Mouse (Mus musculus) ES-Bruce4 (cell line): ENCODE measurements around the gene Bcl2. TPM values are rescaled to one million over a fixed set of nuclear protein-coding genes. Genes with fewer than 3 reads are reported as not detected.

Source experiments
- H3K27ac ChIP-seq: 2 replicates; pipeline ENCODE4 v1.5.1; 2012; ENCODE audit warnings: low read length, inconsistent platforms; ENCODE audit not compliant: insufficient read depth
- H3K27me3 ChIP-seq: 2 replicates; pipeline ENCODE4 v1.6.1; 2012; ENCODE audit warnings: mild to moderate bottlenecking, low read length, inconsistent platforms; ENCODE audit not compliant: control insufficient read depth, poor library complexity, insufficient read depth, severe bottlenecking
- H3K36me3 ChIP-seq: 2 replicates; pipeline ENCODE4 v1.6.1; 2012; ENCODE audit warnings: inconsistent platforms, mild to moderate bottlenecking, low read length, moderate library complexity; ENCODE audit not compliant: control insufficient read depth, poor library complexity, insufficient read depth, severe bottlenecking
- H3K4me1 ChIP-seq: one replicate; pipeline ENCODE4 v1.8.1; 2011; ENCODE audit warnings: low read length; ENCODE audit not compliant: control insufficient read depth, insufficient read depth
- H3K4me3 ChIP-seq: 2 replicates; pipeline ENCODE4 v1.5.1; 2011; ENCODE audit warnings: low read depth, mild to moderate bottlenecking, low read length
- H3K9ac ChIP-seq: 2 replicates; pipeline ENCODE4 v1.6.1; 2012; ENCODE audit warnings: low read depth, mild to moderate bottlenecking, inconsistent platforms; ENCODE audit not compliant: poor library complexity, severe bottlenecking
- H3K9me3 ChIP-seq: replicated peaks from 2 replicates; pipeline ENCODE4 v1.6.1; 2012; ENCODE audit warnings: mild to moderate bottlenecking, low read length, inconsistent platforms; ENCODE audit not compliant: control insufficient read depth, poor library complexity, insufficient read depth, severe bottlenecking
- CTCF ChIP-seq: IDR thresholded peaks from one replicate; pipeline ENCODE4 v1.8.1; 2011; ENCODE audit warnings: low read depth, low read length
- EP300 ChIP-seq: IDR thresholded peaks from 2 replicates; pipeline ENCODE4 v1.6.1; 2011; ENCODE audit warnings: low read depth, low read length; ENCODE audit not compliant: insufficient read depth
- POLR2A ChIP-seq: IDR thresholded peaks from one replicate; pipeline ENCODE4 v1.8.1; 2011; ENCODE audit warnings: low read length; ENCODE audit not compliant: insufficient read depth
- polyA plus RNA-seq: library from polyadenylated mRNA; stranded (reverse); fragments of >200 nt; gene quantifications from 2 replicates; pipeline ENCODE4 v1.2.4, GENCODE M21; 2011; ENCODE audit warnings: low read depth; ENCODE audit not compliant: missing spikeins, insufficient read depth, insufficient read length

Gene Bcl2
- polyA plus RNA-seq = 2.5 and 3.0 TPM in 2 replicates

DNA sequence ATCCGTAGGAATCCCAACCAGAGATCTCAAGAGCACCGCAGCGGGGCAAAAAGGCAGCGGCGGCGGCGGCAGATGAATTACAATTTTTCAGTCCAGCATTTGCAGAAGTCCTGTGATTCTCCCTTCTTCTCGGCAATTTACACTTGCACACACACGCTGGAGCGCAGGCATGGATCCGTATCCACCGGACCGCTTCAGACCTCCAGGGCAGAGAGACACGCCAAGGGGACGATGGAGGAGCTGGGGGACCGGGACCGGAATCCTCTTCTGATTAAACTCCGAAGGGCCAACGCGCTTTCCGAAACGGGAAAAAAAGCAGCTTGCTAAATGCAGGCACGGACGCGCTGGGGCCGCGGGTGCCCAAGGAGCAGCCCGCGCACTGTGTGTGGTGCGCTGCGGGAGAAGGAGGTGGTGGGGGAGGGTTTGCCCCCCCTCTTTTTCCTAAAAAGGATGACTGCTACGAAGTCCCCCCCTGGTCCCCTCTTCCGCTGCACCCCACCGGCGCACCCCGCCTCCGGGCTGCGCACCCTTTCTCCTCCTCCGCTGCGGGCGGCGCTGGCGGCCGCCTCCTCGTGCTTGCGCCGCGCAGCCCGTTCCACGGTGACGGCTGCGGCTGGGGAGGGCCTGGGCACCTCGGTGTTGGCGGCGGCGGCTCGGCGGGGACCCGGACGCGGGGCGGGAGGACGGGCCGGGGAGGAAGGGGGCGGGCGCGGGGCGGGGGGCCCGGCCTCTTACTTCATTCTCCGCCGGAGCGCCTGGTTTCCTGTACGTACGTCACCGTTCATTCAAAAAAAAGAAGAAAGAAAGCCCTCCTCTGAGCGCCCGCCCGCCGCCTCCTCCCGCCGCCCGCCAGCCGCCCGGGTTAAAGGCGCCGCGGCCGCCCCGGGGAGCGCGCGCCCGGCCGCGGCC is at the start of gene Bcl2:
Gene Bcl2 (minus strand): TSS at position 654 of the 909 bp plus-strand sequence.
- TF ChIP-seq CTCF = no peak
- no peak for TF ChIP-seq EP300
- no peak for TF ChIP-seq POLR2A

DNA sequence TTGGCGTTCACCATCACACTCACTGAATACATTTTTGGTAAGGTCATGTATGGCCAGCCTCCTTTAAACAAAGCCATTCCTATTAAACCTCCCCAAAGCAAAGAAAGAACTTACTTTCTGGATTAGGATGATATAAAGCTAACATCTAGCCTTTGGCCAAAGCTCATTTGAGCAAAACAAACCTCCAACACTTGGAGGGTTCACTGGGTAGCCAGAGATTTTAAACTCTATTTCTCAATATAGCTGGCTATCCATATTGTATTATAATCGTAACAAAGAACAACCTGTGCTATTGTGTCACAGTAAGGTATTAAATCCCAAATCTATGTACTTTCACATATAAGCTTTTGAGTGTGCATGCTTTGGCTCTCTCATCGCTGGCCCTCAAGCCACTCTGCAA is 46.7 kb upstream of the Bcl2 start:
- TF ChIP-seq POLR2A = no peak
- TF ChIP-seq EP300 = no peak
- no peak for TF ChIP-seq CTCF
- H3K4me1 ChIP-seq = no peaks in the 10 kb centered on the region
- H3K27ac ChIP-seq = no peak overlapping the region
- no peak overlapping the region for H3K9ac ChIP-seq
- no peaks in the 10 kb centered on the region for H3K9me3 ChIP-seq
- H3K4me3 ChIP-seq = no peak overlapping the region
- 0 out of 2 replicates have a peak, but pooled peaks cover under 1% of the 10 kb centered on the region for H3K36me3 ChIP-seq
- H3K27me3 ChIP-seq = no peaks in the 10 kb centered on the region

More for the DNA sequence above, at the start of gene Bcl2:
- Histone ChIP-seq H3K4me1 (no peaks in the 10 kb centered on the region), H3K27me3 (peaks cover 6% of the 10 kb centered on the region), H3K36me3 (no peaks in the 10 kb centered on the region), H3K27ac (no peak within 1 kb of the TSS), H3K9me3 (no peaks in the 10 kb centered on the region), H3K4me3 (peak within 1 kb of the TSS; percentile 99), H3K9ac (peak within 1 kb of the TSS; percentile 85)

DNA sequence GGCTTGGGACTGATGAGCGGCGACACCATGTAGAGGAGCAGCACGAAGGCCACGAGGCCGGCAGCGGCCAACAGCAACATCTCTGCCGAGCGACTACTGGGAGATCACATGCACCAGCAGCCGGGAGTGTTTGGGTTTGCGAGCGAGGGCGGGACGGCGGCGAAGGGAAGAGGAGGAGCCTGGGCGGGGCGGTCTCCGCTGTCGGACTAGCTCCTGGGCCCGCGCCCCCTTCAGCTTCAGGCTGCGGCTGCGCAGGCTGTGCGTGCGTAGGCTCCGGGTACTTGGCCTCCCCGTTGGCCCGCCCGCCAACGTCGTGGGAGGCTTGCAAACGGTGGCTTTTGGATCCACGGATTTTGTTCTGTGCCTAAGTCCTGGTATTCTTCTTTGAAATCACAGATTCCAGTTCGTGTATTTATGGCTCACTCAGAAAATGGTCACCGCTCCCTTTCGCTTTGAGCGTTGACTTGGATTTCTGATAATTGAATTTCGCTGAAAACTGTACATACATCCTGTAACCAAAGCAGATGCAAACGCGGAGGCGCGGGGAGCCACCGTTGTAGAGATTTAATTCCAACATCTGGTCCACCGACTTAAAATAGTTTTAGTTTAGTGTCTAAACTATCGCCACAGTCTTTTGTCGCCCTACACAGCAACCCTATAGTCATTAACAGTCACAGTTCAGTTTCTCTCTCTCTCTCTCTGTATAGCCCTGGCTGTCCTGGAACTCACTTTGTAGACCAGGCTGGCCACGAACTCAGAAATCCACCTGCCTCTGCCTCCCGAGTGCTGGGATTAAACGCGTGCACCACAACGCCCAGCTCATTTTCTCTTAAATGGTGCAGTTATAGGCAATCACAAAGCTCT is 45.7 kb upstream of the Bcl2 start, which contains the start of gene Kdsr:
Gene Kdsr (minus strand): TSS at position 156 of the 864 bp plus-strand sequence.
- peak within 1 kb of the TSS; percentile 95 for H3K4me3 ChIP-seq
- H3K9me3 ChIP-seq = no peaks in the 10 kb centered on the region
- TF ChIP-seq POLR2A = peak; percentile 94
- no peak for TF ChIP-seq EP300

DNA sequence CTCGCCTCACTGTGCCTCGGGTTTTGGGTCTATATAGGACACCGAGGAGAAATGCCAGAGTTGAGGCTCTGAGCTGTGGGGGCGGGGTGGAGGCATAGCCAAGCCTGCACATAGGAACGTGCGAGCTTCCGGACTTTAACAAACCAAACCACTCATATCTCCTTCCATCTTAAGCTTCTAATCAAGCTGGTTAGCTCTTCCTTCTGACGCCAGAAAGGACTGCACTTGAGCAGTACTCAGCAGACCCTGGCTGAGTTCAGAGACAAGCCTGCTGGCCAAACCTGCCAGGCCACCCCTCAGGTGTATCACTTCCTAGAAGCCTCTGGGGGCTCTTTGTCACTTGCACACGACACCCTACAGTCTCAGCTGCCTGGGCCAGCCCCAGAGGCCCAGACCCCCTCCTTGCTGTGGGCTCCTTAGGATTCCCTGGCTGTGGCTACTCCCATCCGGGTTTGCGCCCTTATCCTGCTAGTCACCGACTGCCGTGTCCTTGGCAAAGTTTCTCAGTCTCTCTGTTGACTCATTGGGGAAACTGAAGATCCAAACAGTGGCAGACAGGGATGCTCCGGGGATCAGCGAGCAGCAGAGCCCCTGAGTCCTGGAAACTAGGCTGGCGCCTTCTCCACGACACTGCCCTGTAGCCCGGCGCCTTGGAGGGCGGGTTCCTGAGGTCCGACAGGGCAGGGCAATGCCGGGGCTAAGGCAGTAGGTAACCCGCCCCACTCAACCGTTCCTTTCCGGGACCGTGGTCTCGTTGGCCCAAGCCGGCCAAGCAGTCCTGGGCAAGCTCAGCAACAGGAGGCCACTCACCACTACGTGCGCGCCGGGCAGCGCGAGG is 44.9 kb upstream of the Bcl2 start:
- Histone ChIP-seq H3K9me3 (no peaks in the 10 kb centered on the region), H3K4me3 (peak overlapping the region; percentile 95), H3K9ac (peak overlapping the region; percentile 60), H3K4me1 (no peaks in the 10 kb centered on the region), H3K36me3 (peaks cover 11% of the 10 kb centered on the region), H3K27ac (peak overlapping the region; percentile 55), H3K27me3 (no peaks in the 10 kb centered on the region)
- TF ChIP-seq EP300 (no peak), CTCF (no peak), POLR2A (no peak)

More for the DNA sequence above, 45.7 kb upstream of the Bcl2 start, which contains the start of gene Kdsr:
- Histone ChIP-seq H3K27ac (peak within 1 kb of the TSS; percentile 55), H3K36me3 (peaks cover 6% of the 10 kb centered on the region), H3K9ac (peak within 1 kb of the TSS; percentile 75), H3K27me3 (no peaks in the 10 kb centered on the region), H3K4me1 (no peaks in the 10 kb centered on the region)

GRCm38 (mm10) chr1:106756633-106757032 is 42.6 kb upstream of the Bcl2 start:
- H3K36me3 ChIP-seq = peaks cover 20% of the 10 kb centered on the region
- no peak overlapping the region for H3K4me3 ChIP-seq
- H3K9ac ChIP-seq = no peak overlapping the region
- H3K9me3 ChIP-seq = no peaks in the 10 kb centered on the region
- H3K27ac ChIP-seq = no peak overlapping the region
- no peaks in the 10 kb centered on the region for H3K4me1 ChIP-seq
- H3K27me3 ChIP-seq = no peaks in the 10 kb centered on the region
- TF ChIP-seq CTCF = no peak
- no peak for TF ChIP-seq EP300
- TF ChIP-seq POLR2A = no peak
